Mouse (Mus musculus) heart, postnatal 0 days (tissue): Measurements from ENCODE around the gene Ube2t.

Experiments
- CTCF ChIP-seq: IDR thresholded peaks from 2 replicates; pipeline ENCODE4 v1.5.1; 2016; ENCODE audit warnings: antibody characterized with exemption, control low read depth, low read depth
- EP300 ChIP-seq: IDR thresholded peaks from 2 replicates; pipeline ENCODE4 v1.6.1; 2016; ENCODE audit warnings: antibody characterized with exemption, low read depth

DNA sequence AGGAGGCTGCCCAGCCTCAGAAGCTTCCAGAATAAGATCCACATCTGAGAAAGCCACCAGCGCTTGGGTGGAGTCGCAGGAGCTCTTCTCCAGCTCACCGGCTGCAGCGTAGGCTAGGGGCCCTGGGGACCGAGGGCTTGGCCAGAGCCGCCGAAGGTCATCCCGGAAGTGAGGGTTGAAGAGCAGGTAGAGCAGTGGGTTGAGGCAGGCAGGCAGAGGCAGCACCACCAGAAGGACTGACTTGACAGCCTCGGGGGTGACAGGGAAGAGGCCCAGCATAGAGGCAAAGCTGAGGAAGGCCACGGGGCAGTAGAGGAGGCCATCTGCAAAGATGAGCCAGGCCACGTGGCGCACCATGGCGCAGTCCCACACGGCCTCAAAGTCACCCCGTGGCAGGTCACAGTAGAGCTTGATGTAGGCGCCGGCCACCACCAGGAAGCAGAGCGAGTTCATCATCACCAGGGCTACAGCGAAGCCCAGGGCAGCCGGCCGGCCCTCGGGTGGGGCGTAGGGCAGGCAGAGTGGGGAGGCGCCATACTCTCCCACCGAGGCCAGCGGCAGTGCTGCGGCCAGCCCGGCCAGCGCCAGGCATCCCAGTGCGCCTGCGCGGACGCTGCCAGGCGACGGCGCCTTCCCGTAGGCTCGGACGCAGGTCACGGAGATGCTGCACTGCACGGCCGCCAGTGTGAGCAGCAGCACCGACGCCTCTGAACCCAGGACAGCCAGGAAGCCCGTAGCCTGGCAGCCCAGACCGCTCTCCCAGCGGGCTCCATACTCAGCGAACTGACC lies 25.0 kb downstream of the Ube2t start:
- no peak for TF ChIP-seq CTCF
- TF ChIP-seq EP300 = no peak
